Mouse (Mus musculus): ENCODE results near the gene Gm14401.
"Not testable (repeated sequence)": the region's sequence is repeated elsewhere in the genome, so short reads cannot be mapped to it uniquely, and the experiment has no call there.

Gene Gm14401

DNA sequence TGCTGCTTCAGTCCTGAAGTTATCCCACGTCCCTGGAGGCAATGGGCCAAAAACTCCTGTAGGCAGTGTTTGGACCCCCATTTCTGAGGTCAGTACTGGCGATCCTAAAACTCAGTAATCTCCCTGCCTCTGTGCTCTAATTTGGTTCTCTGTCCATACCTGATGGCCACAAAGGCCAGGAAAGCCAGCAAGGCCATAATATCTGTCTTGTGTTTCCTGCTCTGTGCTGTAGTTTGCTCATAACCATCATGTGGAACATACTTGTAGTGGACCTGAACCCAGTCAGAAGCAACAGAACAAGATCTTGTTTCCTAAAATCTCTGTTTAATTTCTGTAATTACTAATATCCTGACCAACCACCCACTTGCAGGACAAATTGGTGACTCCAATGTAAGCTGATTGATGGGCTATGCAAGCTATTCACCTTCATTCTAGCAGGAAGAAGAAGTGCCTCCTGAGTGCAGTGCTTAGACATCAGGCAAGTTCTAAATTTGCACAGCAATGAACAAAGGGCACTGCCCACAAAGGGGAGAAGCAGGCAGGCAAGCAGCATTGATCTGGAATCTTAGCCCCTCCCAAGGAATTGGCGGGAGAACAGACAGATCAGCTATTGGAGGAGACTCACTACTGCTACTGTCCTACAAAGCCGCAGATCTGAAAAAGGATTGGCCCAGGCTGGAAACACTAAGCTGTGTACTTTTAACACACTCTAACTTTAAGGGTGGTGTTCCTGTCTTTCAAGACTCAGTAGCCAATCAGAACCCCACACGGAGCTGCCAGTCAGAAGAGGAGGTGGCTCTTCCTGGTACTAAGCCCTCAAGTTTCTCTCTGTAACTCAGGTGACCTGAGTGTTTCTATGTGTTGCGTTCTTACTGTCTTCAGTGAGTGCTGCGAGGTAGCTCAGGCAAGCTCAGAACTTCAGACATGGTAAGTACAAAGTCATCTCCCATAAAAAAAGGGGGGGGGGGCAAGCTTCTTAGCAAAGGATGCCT, at the start of gene Gm14401:
Gene Gm14401, plus strand, starts transcription at position 889 of the 992 bp plus-strand sequence.
- in situ Hi-C loops (cut with MboI; ENCODE audit: unreplicated experiment in 2 of 2), result not testable (repeated sequence)

DNA sequence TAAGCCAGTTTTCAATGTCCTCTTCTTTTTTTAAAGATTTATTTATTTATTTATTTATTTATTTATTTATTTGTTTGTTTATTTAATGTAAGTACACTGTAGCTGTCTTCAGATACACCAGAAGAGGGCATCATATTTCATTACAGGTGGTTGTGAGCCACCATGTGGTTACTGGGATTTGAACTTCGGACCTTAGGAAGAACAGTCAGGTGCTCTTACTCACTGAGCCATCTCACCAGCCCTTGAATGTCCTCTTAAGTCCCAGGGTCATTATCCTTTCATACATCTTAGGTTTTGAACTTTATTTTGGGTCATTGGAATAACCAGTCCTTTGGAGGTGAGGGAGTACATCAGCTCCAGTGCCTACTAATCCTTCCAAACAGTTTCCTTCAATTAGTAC, 1.3 kb upstream of the Gm14401 start:
- in situ Hi-C loops (cut with MboI; ENCODE audit: unreplicated experiment in 2 of 2), result not testable (repeated sequence)

DNA sequence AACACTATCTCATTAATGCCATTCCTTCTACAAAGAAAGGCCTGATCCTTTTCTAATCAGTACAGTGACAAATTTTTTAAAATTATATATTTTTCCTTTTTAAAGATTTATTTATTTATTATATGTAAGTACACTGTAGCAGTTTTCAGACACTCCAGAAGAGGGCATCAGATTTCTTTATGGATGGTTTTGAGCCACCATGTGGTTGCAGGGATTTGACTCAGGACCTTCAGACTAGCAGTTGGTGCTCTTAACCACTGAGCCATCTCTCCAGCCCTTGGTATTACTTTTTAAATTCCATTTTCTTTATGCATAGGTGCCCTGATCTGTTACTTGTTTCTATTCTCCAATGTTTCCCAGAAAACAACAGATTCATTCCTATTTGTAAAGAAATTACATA, 895 bp downstream of the Gm14401 start:
- in situ Hi-C loops (cut with MboI; ENCODE audit: unreplicated experiment in 2 of 2), result not testable (repeated sequence)

DNA sequence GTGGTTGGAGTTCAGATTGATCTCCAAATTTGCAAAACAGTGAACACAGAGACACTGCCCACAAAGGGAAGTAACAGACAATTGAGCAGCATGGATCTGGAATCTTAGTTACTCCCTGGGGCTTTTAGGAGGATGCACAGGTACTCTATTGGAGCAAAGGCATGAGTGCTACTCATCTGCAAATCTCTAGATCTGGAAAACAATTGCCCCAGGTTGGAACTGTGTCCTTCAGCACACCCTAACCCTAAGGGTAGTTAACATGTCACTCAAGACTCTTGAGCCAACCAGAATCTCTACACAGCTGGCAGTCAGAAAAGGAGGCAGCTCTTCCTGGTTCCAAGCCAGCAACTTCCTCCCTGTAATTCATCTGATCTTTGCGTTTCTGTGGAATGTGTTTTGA, 5.7 kb downstream of the Gm14401 start:
- in situ Hi-C loops (cut with MboI; ENCODE audit: unreplicated experiment in 2 of 2), result not testable (repeated sequence)

DNA sequence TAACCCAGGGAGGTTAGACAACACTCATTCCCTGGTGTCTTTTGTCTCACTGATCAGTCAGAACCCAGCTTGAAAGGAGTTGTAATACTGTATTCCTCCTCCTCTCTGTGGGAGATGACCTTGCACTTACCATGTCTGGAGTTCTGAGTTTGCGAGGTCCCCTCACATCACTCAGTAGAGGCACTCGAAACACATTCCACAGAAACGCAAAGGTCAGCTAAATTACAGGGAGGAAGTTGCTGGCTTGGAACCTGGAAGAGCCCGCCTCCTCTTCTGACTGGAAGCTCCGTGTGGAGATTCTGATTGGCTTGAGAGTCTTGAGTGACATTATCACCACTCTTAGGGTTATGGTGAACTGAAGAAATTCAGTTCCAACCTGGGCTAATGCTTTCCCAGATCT, 35.0 kb downstream of the Gm14401 start:
- in situ Hi-C loops (cut with MboI; ENCODE audit: unreplicated experiment in 2 of 2), result not testable (repeated sequence)

DNA sequence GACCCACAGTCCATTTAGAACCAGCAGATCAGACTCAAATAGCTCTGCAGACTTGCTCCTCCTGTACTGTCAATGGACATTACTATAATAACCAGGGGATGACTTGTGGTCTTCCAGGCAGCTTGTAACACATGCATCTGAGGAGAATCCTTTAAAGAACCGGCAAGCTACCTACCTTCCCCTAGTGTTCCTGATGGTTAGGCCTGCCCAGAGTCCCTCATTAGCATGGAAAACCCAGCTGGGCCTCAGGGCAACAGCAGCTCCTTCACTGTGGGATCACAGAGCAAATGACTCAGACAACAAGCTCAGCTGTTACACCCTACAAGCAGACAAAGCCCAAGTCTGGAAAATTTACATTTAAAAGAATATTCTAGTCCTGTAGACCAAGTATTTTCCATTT, 55.0 kb downstream of the Gm14401 start:
- in situ Hi-C loops (cut with MboI; ENCODE audit: unreplicated experiment in 2 of 2), result not testable (repeated sequence)

Data from v-Abl transformed pro-B cells (cell line).